Mouse (Mus musculus): Measurements from ENCODE around the gene 2310034G01Rik. TPM values are rescaled to one million over a fixed set of nuclear protein-coding genes. Genes with fewer than 3 reads are reported as not detected.
A peak's percentile ranks its signal among the peaks of the same experiment; 100 is the strongest.

2310034G01Rik gene
- total and polyA plus RNA-seq, 3 experiments = 0.50 to 0.95 TPM; not detected in 1

DNA sequence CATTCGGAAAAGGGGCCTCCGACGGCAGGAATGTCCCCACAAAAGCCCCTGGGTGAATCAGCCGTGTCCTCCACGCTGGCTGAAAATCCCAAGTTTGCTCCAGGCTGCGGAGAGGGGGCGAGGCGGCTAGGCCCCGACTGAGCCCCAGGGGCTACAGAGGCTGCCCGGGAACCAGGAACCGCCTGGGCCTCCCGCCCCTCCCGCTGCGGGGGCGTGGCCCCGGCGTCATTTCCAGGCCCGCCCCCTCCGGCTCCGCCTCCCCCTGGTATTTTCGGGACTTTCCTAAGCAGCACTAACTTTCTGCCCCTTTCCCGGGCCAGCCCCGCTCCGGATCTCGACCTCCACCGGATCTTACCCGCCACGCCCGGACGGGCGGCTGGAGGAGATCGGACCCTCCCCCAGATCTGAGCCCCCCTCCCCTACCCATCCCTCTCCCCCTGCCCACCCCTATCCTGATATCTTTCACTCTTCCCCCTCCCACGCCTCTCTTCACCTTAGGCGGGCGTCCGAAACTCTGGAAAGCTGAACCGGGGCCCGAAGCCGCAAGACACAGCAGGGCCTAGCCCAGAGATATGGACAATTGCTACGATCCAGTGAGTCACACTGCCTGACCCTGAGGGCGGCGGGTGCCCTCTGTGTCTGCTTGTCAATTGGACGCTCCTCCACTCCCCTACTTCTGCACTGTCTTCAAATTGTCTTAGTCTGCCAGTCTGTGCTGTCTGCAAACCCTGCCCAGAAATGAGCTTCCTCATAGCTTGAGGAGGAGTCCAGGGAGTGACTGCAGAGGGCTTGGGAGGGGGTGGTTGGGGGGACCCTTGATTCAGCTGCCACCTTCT lies 44.5 kb downstream of the 2310034G01Rik start (continued):
- TF ChIP-seq USF2 (IDR thresholded peaks at IDR 0.05; ENCODE audit: borderline replicate concordance in 1 of 2, insufficient read depth in 1 of 2, low read depth in 1 of 2, low read length in 2 of 2) = no peak
- no peak for TF ChIP-seq BHLHE40 (IDR thresholded peaks at IDR 0.05; ENCODE audit: borderline replicate concordance, low read depth, low read length)
- 0 out of 2 replicates have a peak, but pooled peaks have one; percentile 59 for TF ChIP-seq TBP (IDR thresholded peaks at IDR 0.05; ENCODE audit: low read depth, low read length)
- peak; percentile 95 for TF ChIP-seq ZMIZ1 (IDR thresholded peaks at IDR 0.05; ENCODE audit: low read depth, low read length)
- TF ChIP-seq ZNF384 (IDR thresholded peaks at IDR 0.05; ENCODE audit: low read depth, low read length) = no peak
- TF ChIP-seq MYB (IDR thresholded peaks at IDR 0.05; ENCODE audit: low read depth, low read length) = no peak
- no peak for TF ChIP-seq MYC (IDR thresholded peaks at IDR 0.05; ENCODE audit: low read depth, low read length)
- no peak for TF ChIP-seq MEF2A (IDR thresholded peaks at IDR 0.05; ENCODE audit: extremely low read depth, insufficient replicate concordance, low read depth, low read length, poor library complexity, severe bottlenecking)
- TF ChIP-seq RAD21 (IDR thresholded peaks at IDR 0.05; ENCODE audit: low read depth, low read length) = no peak
- no peak for TF ChIP-seq CHD1 (IDR thresholded peaks at IDR 0.05; ENCODE audit: low read depth, low read length)
- no peak for TF ChIP-seq MAFK (IDR thresholded peaks at IDR 0.05; ENCODE audit: borderline replicate concordance, low read depth, low read length)
- TF ChIP-seq JUND (IDR thresholded peaks at IDR 0.05; ENCODE audit: low read depth, low read length) = no peak
- TF ChIP-seq GATA1 (IDR thresholded peaks at IDR 0.05; ENCODE audit: low read depth, low read length) = no peak
- TF ChIP-seq POLR2AphosphoS5 (IDR thresholded peaks at IDR 0.05; ENCODE audit: borderline replicate concordance, low read depth, low read length) = no peak

DNA sequence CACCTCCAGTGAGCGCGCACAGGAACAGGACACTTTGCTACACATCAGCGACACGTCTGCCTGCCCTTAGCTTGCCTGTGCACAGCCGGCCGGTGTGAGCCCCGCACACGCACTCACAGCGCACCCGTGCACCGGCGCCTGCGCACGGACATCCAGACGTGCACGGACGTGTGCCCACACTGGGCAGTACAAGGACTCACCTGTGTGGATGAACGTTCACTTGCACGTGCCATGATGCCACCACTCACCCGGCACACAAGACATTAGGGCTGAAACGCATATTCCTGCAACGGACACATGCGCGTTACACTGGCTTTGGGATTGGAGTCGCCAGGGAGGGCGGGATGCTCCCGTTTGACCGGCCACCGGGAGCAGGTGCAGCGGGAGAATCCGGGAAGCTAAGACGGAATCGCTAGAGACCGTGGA lies 45.2 kb downstream of the 2310034G01Rik start:
- H3K79me2 ChIP-seq (ENCODE audit: control insufficient read depth, insufficient read depth, low read length, poor library complexity) = peaks cover 3% of the 10 kb centered on the region; the same call in 1 of the 2 replicates
- peak overlapping the region; percentile 80 for H3K27ac ChIP-seq (ENCODE audit: control insufficient read depth, low read depth, low read length)
- TF ChIP-seq BHLHE40 (IDR thresholded peaks at IDR 0.05; ENCODE audit: borderline replicate concordance, low read depth, low read length) (peak; percentile 86), MYC (IDR thresholded peaks at IDR 0.05; ENCODE audit: low read depth, low read length) (peak; percentile 73; the same call in 1 of the 2 replicates), MXI1 (IDR thresholded peaks at IDR 0.05; ENCODE audit: low read depth, low read length) (peak; percentile 78; the same call in 1 of the 2 replicates), RCOR1 (IDR thresholded peaks at IDR 0.05; ENCODE audit: low read depth, low read length) (no peak), ZMIZ1 (IDR thresholded peaks at IDR 0.05; ENCODE audit: low read depth, low read length) (no peak), MAX (IDR thresholded peaks at IDR 0.05; ENCODE audit: low read length) (peak; percentile 85), NRF1 (IDR thresholded peaks at IDR 0.05; ENCODE audit: insufficient read depth, low read depth, low read length, poor library complexity, severe bottlenecking) (peak; percentile 71)
- peaks cover 0 to 14% of the 10 kb centered on the region in 2 experiments; a peak in 2 of 4 replicates for H3K36me3 ChIP-seq (ENCODE audit: control insufficient read depth in 1 of 2, insufficient read depth in 2 of 2, low read length in 2 of 2)
- no peaks in the 10 kb centered on the region for H3K27me3 ChIP-seq (ENCODE audit: control insufficient read depth in 1 of 2, insufficient read depth in 2 of 2, low read length in 2 of 2)
- peak; percentile 90 for DNase-seq (ENCODE audit: low read depth, low spot score)
- no peaks in the 10 kb centered on the region for H3K9me3 ChIP-seq (replicated peaks; ENCODE audit: insufficient read depth, low read length)
- H3K9ac ChIP-seq (ENCODE audit: control insufficient read depth, low read depth, low read length, poor library complexity, severe bottlenecking) = peak overlapping the region; percentile 92
- H3K4me1 ChIP-seq (ENCODE audit: control insufficient read depth in 1 of 2, insufficient read depth in 2 of 2, low read length in 2 of 2) = peaks cover 6 to 20% of the 10 kb centered on the region in 2 experiments
- peak overlapping the region; percentile 77 to 82 for H3K4me3 ChIP-seq (ENCODE audit: control insufficient read depth in 1 of 2, insufficient read depth in 1 of 2, low read depth in 2 of 2, low read length in 2 of 2)

Measured in MEL (cell line).